Mouse (Mus musculus) adrenal gland, postnatal 25 days (tissue): ENCODE measurements around the gene Sp3. TPM values are rescaled to one million over a fixed set of nuclear protein-coding genes. Genes with fewer than 3 reads are reported as not detected.
"Not testable (repeated sequence)": the region's sequence is repeated elsewhere in the genome, so short reads cannot be mapped to it uniquely, and the experiment has no call there.

Experiments
- DNase-seq: peaks from one replicate; pipeline ENCODE4 v3.0.0; 2021; ENCODE audit warnings: mixed read lengths
- microRNA-seq, 2 experiments: library from miRNA; unstranded; fragments of <30 nt; microRNA quantifications; one replicate each; pipeline ENCODE4 v1.2.0; 2021
- total RNA-seq: library from RNA; stranded (reverse); gene quantifications from 2 replicates; pipeline ENCODE4 v1.2.3, GENCODE M21; 2021

The Sp3 gene
- total RNA-seq, 1 experiment from 2014 or later, result 70.6 TPM

- no peak for DNase-seq
Measured at GRCm38 (mm10) chr2:72915245-72915930, 64.9 kb downstream of the Sp3 start.

GRCm38 (mm10) chr2:72913458-72913760, 66.8 kb downstream of the Sp3 start:
- no peak for DNase-seq

- no peak for DNase-seq
Measured at GRCm38 (mm10) chr2:72912708-72913457, 67.4 kb downstream of the Sp3 start.

GRCm38 (mm10) chr2:72911527-72911926, 68.7 kb downstream of the Sp3 start:
- DNase-seq, result no peak

GRCm38 (mm10) chr2:72909046-72909445, 71.2 kb downstream of the Sp3 start:
- DNase-seq, result no peak

- no peak for DNase-seq
Measured at GRCm38 (mm10) chr2:72908191-72908910, 71.9 kb downstream of the Sp3 start.

GRCm38 (mm10) chr2:72906745-72907144, 73.5 kb downstream of the Sp3 start:
- DNase-seq, result no peak

GRCm38 (mm10) chr2:72902816-72903680, 77.2 kb downstream of the Sp3 start:
- DNase-seq, result not testable (repeated sequence)

GRCm38 (mm10) chr2:72898782-72899305, 81.4 kb downstream of the Sp3 start:
- no peak for DNase-seq

GRCm38 (mm10) chr2:72898094-72898781, 82.0 kb downstream of the Sp3 start:
- peak; percentile 42 for DNase-seq

- DNase-seq, result no peak
Measured at GRCm38 (mm10) chr2:72889806-72890205, 90.4 kb downstream of the Sp3 start.

Small RNA genes within 50 kb of the gene (microRNA-seq; reads per million reads assigned to microRNA genes)
- gene Gm25960, result 0 reads per million in 2 experiments

Other genes starting within 250 kb of the Sp3 start
- gene Gm11084, start 6.3 kb upstream of the Sp3 start, total RNA-seq, result not detected in 2 replicates
- 46.2 and 52.6 TPM in 2 replicates for gene Ola1, start 238.5 kb upstream of the Sp3 start, total RNA-seq